Mouse (Mus musculus) kidney, postnatal 0 days (tissue): ENCODE results near the gene Slc43a1. TPM values are rescaled to one million over a fixed set of nuclear protein-coding genes. Genes with fewer than 3 reads are reported as not detected.
A peak's percentile ranks its signal among the peaks of the same experiment; 100 is the strongest.

Experiments used
- ATAC-seq: fragments of 200-750 bp; cut with Nextera tagmentation; replicated peaks from 2 replicates; pipeline ENCODE4 v1.8.0; 2017; ENCODE audit warnings: low read depth, moderate number of reproducible peaks, moderate TSS enrichment, moderate library complexity; ENCODE audit not compliant: low FRiP score
- DNase-seq: peaks from one replicate; pipeline ENCODE4 v3.0.0-alpha.2; 2016; ENCODE audit warnings: low spot score
- H3K27ac ChIP-seq: fragments of 300-500 bp; sonication (generic); 2 replicates; pipeline ENCODE4 v1.5.1; 2014; ENCODE audit warnings: mild to moderate bottlenecking
- H3K27me3 ChIP-seq: fragments of 300-500 bp; sonication (generic); 2 replicates; pipeline ENCODE4 v1.6.1; 2014; ENCODE audit warnings: low read length, mixed read lengths; ENCODE audit not compliant: insufficient read depth
- H3K36me3 ChIP-seq: fragments of 300-500 bp; sonication (generic); 2 replicates; pipeline ENCODE4 v1.6.1; 2014; ENCODE audit warnings: low read length, mixed read lengths; ENCODE audit not compliant: insufficient read depth
- H3K4me1 ChIP-seq: fragments of 300-500 bp; sonication (generic); replicated peaks from 2 replicates; pipeline ENCODE4 v1.6.1; 2014; ENCODE audit warnings: antibody characterized with exemption, low read length, mixed read lengths; ENCODE audit not compliant: insufficient read depth
- H3K4me2 ChIP-seq: fragments of 300-500 bp; sonication (generic); 2 replicates; pipeline ENCODE4 v1.6.1; 2014; ENCODE audit warnings: mild to moderate bottlenecking, low read length, moderate library complexity, mixed read lengths
- H3K4me3 ChIP-seq: fragments of 300-500 bp; sonication (generic); replicated peaks from 2 replicates; pipeline ENCODE4 v1.5.1; 2014; ENCODE audit warnings: low read depth, low read length
- H3K9ac ChIP-seq: fragments of 300-500 bp; sonication (generic); 2 replicates; pipeline ENCODE4 v1.6.1; 2014; ENCODE audit warnings: low read depth, low read length
- H3K9me3 ChIP-seq: fragments of 300-500 bp; sonication (generic); replicated peaks from 2 replicates; pipeline ENCODE4 v1.6.1; 2016; ENCODE audit warnings: low read length, inconsistent platforms, mixed read lengths
- CTCF ChIP-seq: IDR thresholded peaks from 2 replicates; pipeline ENCODE4 v1.5.1; 2016; ENCODE audit warnings: antibody characterized with exemption, low read depth, mild to moderate bottlenecking, moderate library complexity
- WGBS: fragments of 180-500 bp; shearing (Covaris S2); extraction: QIAGEN DNeasy Blood & Tissue Kit; methylation state at CpG from one replicate; pipeline ENCODE4 v1.1.7; 2014; 5-methylcytosine and 5-hydroxymethylcytosine counted together
- polyA plus RNA-seq: library from polyadenylated mRNA; unstranded; fragments of >200 nt; fragmentation: Nextera tagmentation; extraction: Ambion mirVana; gene quantifications from 2 replicates; pipeline ENCODE4 v1.2.1, GENCODE M21; 2015

Slc43a1 gene
- polyA plus RNA-seq, 1 experiment from 2014 or later, result 8.5 TPM

GRCm38 (mm10) chr2:84837817-84838592 lies 645 bp upstream of the Slc43a1 start:
- Histone ChIP-seq H3K9me3 (no peaks in the 10 kb centered on the region), H3K27me3 (peaks cover 6% of the 10 kb centered on the region; the same call in 1 of the 2 replicates), H3K36me3 (no peaks in the 10 kb centered on the region), H3K4me2 (peak overlapping the region; percentile 91; the same call in 1 of the 2 replicates), H3K4me3 (no peak overlapping the region), H3K27ac (no peak overlapping the region), H3K4me1 (peaks cover 14% of the 10 kb centered on the region; the same call in 1 of the 2 replicates), H3K9ac (no peak overlapping the region)
- no peak for DNase-seq
- 44% methylated on average over 9 of the region's 9 CpGs for WGBS
- ATAC-seq, result no peak
- no peak for TF ChIP-seq CTCF

- Histone ChIP-seq H3K4me1 (peaks cover 14% of the 10 kb centered on the region; the same call in 1 of the 2 replicates), H3K4me3 (peak overlapping the region; percentile 59), H3K4me2 (peak overlapping the region; percentile 91), H3K27me3 (peaks cover 6% of the 10 kb centered on the region; the same call in 1 of the 2 replicates), H3K27ac (peak overlapping the region; percentile 70), H3K36me3 (no peaks in the 10 kb centered on the region), H3K9ac (peak overlapping the region; percentile 62), H3K9me3 (no peaks in the 10 kb centered on the region)
- under 1% methylated on average over 47 of the region's 47 CpGs for WGBS
- no peak; the same call in 1 of the 2 replicates for ATAC-seq
- peak; percentile 56 for DNase-seq
- TF ChIP-seq CTCF, result no peak
Measured at GRCm38 (mm10) chr2:84838993-84839980, 637 bp downstream of the Slc43a1 start.

GRCm38 (mm10) chr2:84840016-84840747 lies 1.5 kb downstream of the Slc43a1 start:
- peaks cover 6% of the 10 kb centered on the region; the same call in 1 of the 2 replicates for H3K27me3 ChIP-seq
- peak overlapping the region; percentile 91 for H3K4me2 ChIP-seq
- peak overlapping the region; percentile 59 for H3K4me3 ChIP-seq
- no peaks in the 10 kb centered on the region for H3K9me3 ChIP-seq
- peak overlapping the region; percentile 70 for H3K27ac ChIP-seq
- H3K36me3 ChIP-seq, result no peaks in the 10 kb centered on the region
- under 1% methylated on average over 54 of the region's 54 CpGs for WGBS
- peaks cover 14% of the 10 kb centered on the region; the same call in 1 of the 2 replicates for H3K4me1 ChIP-seq
- no peak for TF ChIP-seq CTCF
- ATAC-seq (peak; percentile 87), DNase-seq (peak; percentile 92)
- H3K9ac ChIP-seq, result peak overlapping the region; percentile 62

- no peak for TF ChIP-seq CTCF
- ATAC-seq (peak; percentile 18; the same call in 1 of the 2 replicates), DNase-seq (peak; percentile 12)
- H3K9ac ChIP-seq, result peak overlapping the region; percentile 62
- peaks cover 14% of the 10 kb centered on the region; the same call in 1 of the 2 replicates for H3K4me1 ChIP-seq
- peak overlapping the region; percentile 59 for H3K4me3 ChIP-seq
- H3K27ac ChIP-seq, result peak overlapping the region; percentile 70; the same call in 1 of the 2 replicates
- H3K4me2 ChIP-seq, result peak overlapping the region; percentile 91
- WGBS, result 6% methylated on average over 17 of the region's 17 CpGs
- H3K9me3 ChIP-seq, result no peaks in the 10 kb centered on the region
- H3K36me3 ChIP-seq, result no peaks in the 10 kb centered on the region
- H3K27me3 ChIP-seq, result peaks cover 6% of the 10 kb centered on the region; the same call in 1 of the 2 replicates
Measured at GRCm38 (mm10) chr2:84840748-84841563, 2.3 kb downstream of the Slc43a1 start.

- DNase-seq (no peak), ATAC-seq (no peak)
- Histone ChIP-seq H3K4me2 (0 out of 2 replicates have a peak overlapping the region, but pooled peaks have one; percentile 91), H3K27me3 (peaks cover 6% of the 10 kb centered on the region; the same call in 1 of the 2 replicates), H3K36me3 (no peaks in the 10 kb centered on the region), H3K9ac (no peak overlapping the region), H3K4me1 (peaks cover 14% of the 10 kb centered on the region; the same call in 1 of the 2 replicates), H3K27ac (no peak overlapping the region), H3K4me3 (no peak overlapping the region), H3K9me3 (no peaks in the 10 kb centered on the region)
- TF ChIP-seq CTCF, result no peak
Measured at GRCm38 (mm10) chr2:84841905-84842304, 3.3 kb downstream of the Slc43a1 start.
